Mouse (Mus musculus): ENCODE results near the gene Tmem30b.

DNA sequence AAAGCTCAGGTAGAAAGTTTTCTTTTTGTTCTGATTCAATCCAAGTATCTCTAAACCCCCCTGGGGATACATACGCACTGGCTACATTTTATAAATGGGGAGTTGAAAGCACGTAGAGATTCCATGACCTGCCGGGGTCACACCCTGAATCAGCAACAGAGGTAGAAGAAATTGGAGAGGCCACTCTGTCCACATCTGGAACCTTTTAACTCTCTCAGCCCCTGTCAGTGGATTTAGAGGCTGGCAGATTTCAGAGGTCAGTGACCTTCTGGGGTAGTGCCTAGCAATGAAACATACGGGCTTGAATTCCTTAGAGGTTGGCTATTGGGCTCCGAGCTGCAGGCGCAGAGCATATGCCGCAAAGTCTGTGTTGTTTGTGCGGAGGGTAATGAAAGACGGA is 17.1 kb downstream of the Tmem30b start:
- TF ChIP-seq CTCF (IDR thresholded peaks at IDR 0.05; ENCODE audit: low read depth, low read length) (no peak), POLR2A (IDR thresholded peaks at IDR 0.05; ENCODE audit: borderline replicate concordance, low read depth, low read length) (no peak)

Data from bone marrow macrophage, adult 2 months (primary cell).